Mouse (Mus musculus) myocyte (in vitro differentiated cells): ENCODE data around the gene Slc25a44.

ENCODE experiments used
- CEBPB ChIP-seq: IDR thresholded peaks from 2 replicates; pipeline ENCODE4 v1.6.1; 2011; ENCODE audit warnings: mild to moderate bottlenecking, moderate library complexity; ENCODE audit not compliant: poor library complexity, insufficient read depth, severe bottlenecking
- MAX ChIP-seq: IDR thresholded peaks from one replicate; pipeline ENCODE4 v1.6.1; 2011; ENCODE audit warnings: low read depth, mild to moderate bottlenecking, control low read depth
- MYOD1 ChIP-seq, 3 experiments: IDR thresholded peaks; one replicate each; pipeline ENCODE4 v1.6.1; 2011; ENCODE audit warnings: control low read depth in 2 of 3, low read depth in 2 of 3, mild to moderate bottlenecking in 2 of 3, moderate library complexity in 1 of 3; ENCODE audit not compliant: insufficient read length in 2 of 3, control insufficient read depth in 1 of 3
- MYOG ChIP-seq, 3 experiments: IDR thresholded peaks; one replicate each; pipeline ENCODE4 v1.6.1; 2011; ENCODE audit warnings: control low read depth in 2 of 3, low read depth in 2 of 3, mild to moderate bottlenecking in 2 of 3; ENCODE audit not compliant: insufficient read length in 2 of 3, control insufficient read depth in 1 of 3, insufficient read depth in 1 of 3
- POLR2A ChIP-seq: IDR thresholded peaks from one replicate; pipeline ENCODE4 v1.6.1; 2011; ENCODE audit warnings: low read depth, mild to moderate bottlenecking, control low read depth, moderate library complexity; ENCODE audit not compliant: insufficient read length
- POLR2AphosphoS2 ChIP-seq: IDR thresholded peaks from one replicate; pipeline ENCODE4 v1.6.1; 2011; ENCODE audit warnings: low read depth, control low read depth; ENCODE audit not compliant: insufficient read length
- TCF12 ChIP-seq: IDR thresholded peaks from one replicate; pipeline ENCODE4 v1.6.1; 2011; ENCODE audit warnings: mild to moderate bottlenecking, control low read depth; ENCODE audit not compliant: poor library complexity, insufficient read depth, severe bottlenecking

DNA sequence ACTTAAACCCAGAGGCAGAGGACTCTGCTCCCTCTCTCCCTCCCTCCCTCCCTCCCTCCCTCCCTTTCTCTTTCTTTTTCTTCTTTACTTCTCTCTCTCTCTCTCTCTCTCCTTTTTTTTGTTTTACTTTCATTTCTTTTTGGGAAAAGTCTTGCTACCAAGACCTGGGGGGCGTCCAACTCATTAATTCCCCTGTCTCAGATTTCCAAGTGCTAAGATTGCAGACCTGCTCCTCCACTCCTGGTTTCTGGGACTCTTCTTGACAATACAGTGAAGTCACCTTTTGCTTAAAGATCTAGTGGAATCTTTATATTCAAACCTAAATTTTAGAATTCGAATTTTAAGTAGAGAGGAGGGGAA is 371 bp upstream of the Slc25a44 start:
- no peak for TF ChIP-seq TCF12
- no peak for TF ChIP-seq POLR2A
- no peak for TF ChIP-seq CEBPB
- TF ChIP-seq MYOG (IDR thresholded peaks at IDR 0.05; ENCODE audit: control insufficient read depth in 1 of 3, insufficient read depth in 1 of 3, insufficient read length in 2 of 3, low read depth in 2 of 3) = no peak
- no peak for TF ChIP-seq MAX
- TF ChIP-seq POLR2AphosphoS2 = no peak
- no peak for TF ChIP-seq MYOD1 (IDR thresholded peaks at IDR 0.05; ENCODE audit: control insufficient read depth in 1 of 3, insufficient read length in 2 of 3, low read depth in 2 of 3)
